Comparison of ENCODE assay signal across 8 mouse cellular contexts in genomic region chr9:51977439-51978000, GRCm38 (mm10). TPM values are rescaled to one million over a fixed set of nuclear protein-coding genes. Genes with fewer than 3 reads are reported as not detected.
DNase-seq lines count a peak whose midpoint lies in the region; ATAC-seq and TF ChIP-seq lines count a peak whose summit lies in the region.

No protein-coding gene starts in this region.

- peak; percentile 77 for TF ChIP-seq CTCF in midbrain, postnatal 0 days (IDR thresholded peaks at IDR 0.05)

- ATAC-seq in embryonic facial prominence, embryonic 14.5 days (ENCODE audit: low read depth): peak; percentile 79; the same call in 1 of the 2 replicates
- peak; percentile 44; the same call in 1 of the 2 replicates for ATAC-seq in limb, embryonic 13.5 days (ENCODE audit: low FRiP score, low read depth)
- ATAC-seq in midbrain, postnatal 0 days (ENCODE audit: low FRiP score): 0 out of 2 replicates have a peak, but pooled peaks have one; percentile 52

- H3K4me3 ChIP-seq in embryonic facial prominence, embryonic 14.5 days (ENCODE audit: low read depth, low read length): no peak overlapping the region
- H3K4me3 ChIP-seq in limb, embryonic 13.5 days: no peak overlapping the region
- no peak overlapping the region for H3K4me3 ChIP-seq in midbrain, postnatal 0 days (ENCODE audit: low read depth, low read length)

- peak; percentile 78 for DNase-seq in 416B (ENCODE audit: low read depth)
- peak; percentile 91 to 92 for DNase-seq in adrenal gland, postnatal 36 days
- DNase-seq in embryonic facial prominence, embryonic 14.5 days (ENCODE audit: low spot score): peak; percentile 79
- peak; percentile 78 for DNase-seq in heart, adult 8-10 months (ENCODE audit: low spot score)
- peak; percentile 93 to 96 for DNase-seq in kidney, adult 8-10 months
- peak; percentile 73 for DNase-seq in midbrain, postnatal 0 days (ENCODE audit: low spot score)
- peak; percentile 33 to 46 for DNase-seq in spleen, postnatal 36 days (ENCODE audit: low spot score in 2 of 2)

- no peak overlapping the region for H3K4me2 ChIP-seq in embryonic facial prominence, embryonic 14.5 days (ENCODE audit: low read depth, low read length)
- H3K4me2 ChIP-seq in limb, embryonic 13.5 days (replicated peaks): no peak overlapping the region
- no peak overlapping the region for H3K4me2 ChIP-seq in midbrain, postnatal 0 days (ENCODE audit: low read depth, low read length, poor library complexity, severe bottlenecking)

- WGBS in embryonic facial prominence, embryonic 14.5 days: 38% methylated on average over 5 of the region's 5 CpGs
- 46% methylated on average over 5 of the region's 5 CpGs for WGBS in limb, embryonic 13.5 days
- WGBS in midbrain, postnatal 0 days: 40% methylated on average over 5 of the region's 5 CpGs

- no peak overlapping the region for H3K27ac ChIP-seq in embryonic facial prominence, embryonic 14.5 days (replicated peaks; ENCODE audit: low read depth, low read length)
- H3K27ac ChIP-seq in limb, embryonic 13.5 days: no peak overlapping the region
- no peak overlapping the region for H3K27ac ChIP-seq in midbrain, postnatal 0 days (ENCODE audit: low read depth, low read length)

- no peaks in the 10 kb centered on the region for H3K27me3 ChIP-seq in embryonic facial prominence, embryonic 14.5 days (replicated peaks; ENCODE audit: control insufficient read depth, insufficient read depth, low read length)
- no peaks in the 10 kb centered on the region for H3K27me3 ChIP-seq in limb, embryonic 13.5 days
- no peaks in the 10 kb centered on the region for H3K27me3 ChIP-seq in midbrain, postnatal 0 days (ENCODE audit: insufficient read depth, low read length)

- H3K36me3 ChIP-seq in embryonic facial prominence, embryonic 14.5 days (ENCODE audit: control insufficient read depth, insufficient read depth, low read length): no peaks in the 10 kb centered on the region
- no peaks in the 10 kb centered on the region for H3K36me3 ChIP-seq in limb, embryonic 13.5 days
- no peaks in the 10 kb centered on the region for H3K36me3 ChIP-seq in midbrain, postnatal 0 days (ENCODE audit: insufficient read depth, low read length)

- H3K9ac ChIP-seq in embryonic facial prominence, embryonic 14.5 days (ENCODE audit: low read depth, low read length): no peak overlapping the region
- no peak overlapping the region for H3K9ac ChIP-seq in limb, embryonic 13.5 days
- H3K9ac ChIP-seq in midbrain, postnatal 0 days (replicated peaks; ENCODE audit: low read length, poor library complexity, severe bottlenecking): no peak overlapping the region

- no peaks in the 10 kb centered on the region for H3K9me3 ChIP-seq in embryonic facial prominence, embryonic 14.5 days (ENCODE audit: control insufficient read depth, low read length)
- no peaks in the 10 kb centered on the region for H3K9me3 ChIP-seq in limb, embryonic 13.5 days
- no peaks in the 10 kb centered on the region for H3K9me3 ChIP-seq in midbrain, postnatal 0 days (ENCODE audit: low read length)

- H3K4me1 ChIP-seq in embryonic facial prominence, embryonic 14.5 days (ENCODE audit: control insufficient read depth, insufficient read depth, low read length): no peaks in the 10 kb centered on the region
- no peaks in the 10 kb centered on the region for H3K4me1 ChIP-seq in limb, embryonic 13.5 days
- H3K4me1 ChIP-seq in midbrain, postnatal 0 days (ENCODE audit: insufficient read depth, low read length): no peaks in the 10 kb centered on the region

RNA-seq across cellular contexts. Expression of gene Fdx1, which starts 14.2 kb away (rescaled TPM):
- 1,000 to 10,000 TPM; 2,132 to 4,124 TPM for total RNA-seq in adrenal gland, postnatal 36 days (2021)
- polyA plus RNA-seq in embryonic facial prominence, embryonic 14.5 days (2014; fragmentation: Nextera tagmentation; extraction: Ambion mirVana): 75.2 and 78.8 TPM in 2 replicates
- total RNA-seq in heart, adult 8-10 months (2022): 10 to 100 TPM; 80.8 to 96.5 (median 88.2) TPM
- polyA plus RNA-seq in limb, embryonic 13.5 days (2015; fragmentation: Nextera tagmentation; extraction: Ambion mirVana): 63.6 and 64.3 TPM in 2 replicates
- 18.0 and 22.6 TPM in 2 replicates for total RNA-seq in midbrain, postnatal 0 days (2014; rRNA removed)
- 39.1 and 41.7 TPM in 2 replicates for polyA plus RNA-seq in midbrain, postnatal 0 days (2015; fragmentation: Nextera tagmentation; extraction: Ambion mirVana)

Comparison
In these comparisons a context has a peak if more than half of its experiments do, and no peak if none do; other contexts are left out.
1. DNase-seq: peak in every context shown above with its lines; median percentile 94 in kidney, adult 8-10 months; 92 in adrenal gland, postnatal 36 days; 79 in embryonic facial prominence, embryonic 14.5 days; 78 in 416B; 78 in heart, adult 8-10 months; 73 in midbrain, postnatal 0 days; 40 in spleen, postnatal 36 days.
2. RNA of gene Fdx1, which starts 14.2 kb away (total RNA-seq): 2,132 to 4,124 TPM in adrenal gland, postnatal 36 days; 80.8 to 96.5 TPM in heart, adult 8-10 months and 18.0 to 22.6 TPM in midbrain, postnatal 0 days; every median in the first group is over 10 times any median in the second.
3. Peak in every context shown above with its lines, with median percentiles within 50 percentile points of each other: ATAC-seq.